Mouse (Mus musculus) cortical plate, adult 2 months (tissue): ENCODE measurements around the gene Lhx5. TPM values are rescaled to one million over a fixed set of nuclear protein-coding genes. Genes with fewer than 3 reads are reported as not detected.

Experiments used
- H3K27ac ChIP-seq: fragments of 200-500 bp; 2 replicates; pipeline ENCODE4 v1.5.1; 2012; ENCODE audit warnings: low read length, control low read depth, inconsistent platforms; ENCODE audit not compliant: insufficient read depth
- H3K4me1 ChIP-seq: fragments of 200-500 bp; 2 replicates; pipeline ENCODE4 v1.6.1; 2011; ENCODE audit warnings: low read length; ENCODE audit not compliant: control insufficient read depth, insufficient read depth
- H3K4me3 ChIP-seq: fragments of 200-500 bp; 2 replicates; pipeline ENCODE4 v1.5.1; 2011; ENCODE audit warnings: mild to moderate bottlenecking, low read length, control low read depth; ENCODE audit not compliant: insufficient read depth
- CTCF ChIP-seq: fragments of 200-500 bp; IDR thresholded peaks from 2 replicates; pipeline ENCODE4 v1.5.1; 2011; ENCODE audit warnings: mild to moderate bottlenecking, control low read depth, low read length; ENCODE audit not compliant: insufficient read depth; ENCODE audit errors: extremely low read depth
- POLR2A ChIP-seq: fragments of 200-500 bp; IDR thresholded peaks from 2 replicates; pipeline ENCODE4 v1.6.1; 2011; ENCODE audit warnings: mild to moderate bottlenecking, low read length, control low read depth; ENCODE audit not compliant: insufficient read depth; ENCODE audit errors: extremely low read depth
- polyA plus RNA-seq: library from polyadenylated mRNA; depleted of rRNA; stranded (reverse); fragments of >200 nt; gene quantifications from 2 replicates; pipeline ENCODE4 v1.2.3, GENCODE M21; 2012

Gene Lhx5
- polyA plus RNA-seq, 1 experiment, result not detected

DNA sequence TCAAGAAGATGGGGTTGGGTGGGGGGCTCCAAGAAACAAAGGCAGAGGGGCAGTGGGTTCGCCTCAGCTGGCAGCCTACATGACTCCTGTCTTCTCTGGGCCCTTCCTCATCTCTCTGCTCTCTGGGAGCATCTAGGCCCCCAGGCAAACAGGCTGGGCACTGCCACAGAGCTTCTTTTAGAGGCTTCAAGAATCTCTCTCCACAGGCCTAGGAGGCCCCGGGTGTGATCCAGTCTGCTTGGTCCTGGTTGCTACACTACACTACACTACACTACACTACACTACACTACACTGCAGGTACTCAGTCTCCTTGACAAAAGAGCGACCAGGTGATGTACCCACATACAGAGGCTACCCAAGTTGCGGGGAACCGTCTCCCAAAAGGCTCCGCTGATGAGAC lies 1.8 kb upstream of the Lhx5 start:
- Histone ChIP-seq H3K4me1 (no peaks in the 10 kb centered on the region), H3K27ac (no peak overlapping the region), H3K4me3 (no peak overlapping the region)
- TF ChIP-seq CTCF, result no peak
- no peak for TF ChIP-seq POLR2A

- H3K4me3 ChIP-seq, result no peak overlapping the region
- TF ChIP-seq CTCF (no peak), POLR2A (no peak)
- H3K27ac ChIP-seq, result no peak overlapping the region
- no peaks in the 10 kb centered on the region for H3K4me1 ChIP-seq
Observed at GRCm38 (mm10) chr5:120431001-120431583, 407 bp upstream of the Lhx5 start.

DNA sequence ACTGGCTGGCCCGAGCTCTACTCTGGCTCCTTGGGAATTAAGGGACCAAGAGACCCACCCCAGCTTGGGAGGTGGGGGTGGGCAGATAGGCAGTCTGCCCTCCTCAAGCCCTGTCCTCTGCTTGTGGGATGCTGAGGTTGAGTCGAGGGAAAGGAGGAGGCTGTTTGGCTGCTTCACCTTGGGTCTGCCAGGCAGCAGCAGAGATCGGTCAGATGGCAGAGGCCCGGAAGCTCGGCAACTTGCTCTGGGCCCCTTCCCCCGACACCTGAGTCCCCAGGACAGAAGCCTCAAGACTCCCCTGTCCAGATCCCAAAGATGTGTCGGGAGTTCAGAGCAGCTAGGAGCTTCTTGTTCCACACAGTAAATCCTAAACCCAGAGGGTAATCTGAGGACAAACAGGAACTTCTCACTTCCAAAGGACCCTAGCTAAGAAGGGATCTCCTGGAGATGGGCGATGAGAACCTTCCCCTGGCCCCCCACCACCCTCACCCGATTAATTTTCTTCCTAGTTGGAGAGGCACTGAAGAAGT lies 1.1 kb downstream of the Lhx5 start:
- TF ChIP-seq CTCF, result no peak
- no peak for TF ChIP-seq POLR2A
- Histone ChIP-seq H3K27ac (no peak overlapping the region), H3K4me1 (no peaks in the 10 kb centered on the region), H3K4me3 (no peak overlapping the region)

GRCm38 (mm10) chr5:120433135-120433760 lies 1.7 kb downstream of the Lhx5 start:
- TF ChIP-seq POLR2A, result no peak
- no peak for TF ChIP-seq CTCF
- Histone ChIP-seq H3K4me1 (no peaks in the 10 kb centered on the region), H3K4me3 (no peak overlapping the region), H3K27ac (no peak overlapping the region)

GRCm38 (mm10) chr5:120434231-120434735 lies 2.8 kb downstream of the Lhx5 start:
- no peak for TF ChIP-seq POLR2A
- TF ChIP-seq CTCF, result no peak
- Histone ChIP-seq H3K27ac (no peak overlapping the region), H3K4me1 (no peaks in the 10 kb centered on the region), H3K4me3 (no peak overlapping the region)

GRCm38 (mm10) chr5:120435006-120435681 lies 3.6 kb downstream of the Lhx5 start:
- Histone ChIP-seq H3K4me1 (no peaks in the 10 kb centered on the region), H3K4me3 (no peak overlapping the region), H3K27ac (no peak overlapping the region)
- no peak for TF ChIP-seq POLR2A
- TF ChIP-seq CTCF, result no peak

DNA sequence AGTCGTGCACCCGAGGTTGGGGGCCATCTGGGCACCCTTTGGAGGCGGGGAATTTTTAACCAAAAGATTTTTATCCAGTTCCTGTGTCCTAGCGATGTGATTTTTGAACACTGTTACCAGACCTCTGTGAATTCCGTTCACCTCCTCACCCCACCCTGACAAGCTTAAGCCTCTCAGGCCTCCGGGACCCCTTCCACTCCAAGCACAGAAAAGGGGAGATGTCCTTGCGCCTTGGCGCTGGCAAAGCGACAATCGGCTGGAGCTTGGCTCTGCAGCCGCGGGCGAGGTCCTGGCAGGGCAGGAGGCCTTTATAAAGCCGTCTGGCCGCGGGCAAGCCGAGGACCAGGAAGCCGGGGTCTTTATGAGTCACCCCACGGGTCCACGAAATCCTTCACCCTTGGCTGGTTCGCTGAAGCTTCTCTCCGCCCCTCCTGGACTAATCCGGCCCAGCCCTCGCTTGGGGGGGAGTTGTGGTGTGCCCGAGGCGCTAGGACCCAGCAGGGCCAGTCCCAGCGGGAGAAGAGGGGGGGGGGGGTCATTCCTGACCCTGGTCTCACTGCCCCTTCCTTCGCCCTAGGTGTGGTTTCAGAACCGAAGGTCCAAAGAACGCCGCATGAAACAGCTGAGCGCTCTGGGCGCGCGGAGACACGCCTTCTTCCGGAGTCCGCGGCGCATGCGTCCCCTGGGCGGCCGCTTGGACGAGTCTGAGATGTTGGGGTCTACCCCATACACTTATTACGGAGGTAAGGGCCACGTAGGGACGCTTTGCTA lies 4.4 kb downstream of the Lhx5 start:
- no peak overlapping the region for H3K4me3 ChIP-seq
- H3K4me1 ChIP-seq, result no peaks in the 10 kb centered on the region
- no peak overlapping the region for H3K27ac ChIP-seq
- no peak for TF ChIP-seq CTCF
- TF ChIP-seq POLR2A, result no peak

GRCm38 (mm10) chr5:120436885-120437495 lies 5.5 kb downstream of the Lhx5 start:
- Histone ChIP-seq H3K4me1 (no peaks in the 10 kb centered on the region), H3K27ac (no peak overlapping the region), H3K4me3 (no peak overlapping the region)
- TF ChIP-seq POLR2A (no peak), CTCF (no peak)

GRCm38 (mm10) chr5:120437539-120437938 lies 6.0 kb downstream of the Lhx5 start:
- Histone ChIP-seq H3K4me1 (no peaks in the 10 kb centered on the region), H3K4me3 (no peak overlapping the region), H3K27ac (no peak overlapping the region)
- TF ChIP-seq CTCF, result no peak
- TF ChIP-seq POLR2A, result no peak
